Mouse (Mus musculus) lung, postnatal 25 days (tissue): Measurements from ENCODE around the gene Kdm2a.

ENCODE experiments used
- DNase-seq: peaks from one replicate; pipeline ENCODE4 v3.0.0; 2022; ENCODE audit warnings: low spot score

The Kdm2a gene

DNA sequence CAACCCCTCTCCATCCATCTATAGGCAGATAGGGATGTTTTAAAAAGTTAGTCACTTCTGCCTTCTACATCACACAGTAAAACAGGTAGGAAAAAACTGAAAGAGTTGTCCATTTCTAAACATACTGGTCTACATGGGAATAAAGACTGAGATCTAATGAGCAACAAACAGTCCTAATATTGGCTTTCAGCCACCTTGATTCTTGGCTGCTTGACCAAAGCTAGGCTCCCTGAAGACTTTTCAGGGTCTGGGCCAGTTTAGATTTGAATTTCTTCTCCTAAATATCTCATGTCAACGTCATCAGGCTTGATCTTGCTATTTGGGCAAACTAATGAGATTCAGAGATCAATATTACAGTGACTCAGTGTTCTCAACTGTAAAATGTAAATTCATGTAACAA is 71.2 kb downstream of the Kdm2a start:
- no peak for DNase-seq

DNA sequence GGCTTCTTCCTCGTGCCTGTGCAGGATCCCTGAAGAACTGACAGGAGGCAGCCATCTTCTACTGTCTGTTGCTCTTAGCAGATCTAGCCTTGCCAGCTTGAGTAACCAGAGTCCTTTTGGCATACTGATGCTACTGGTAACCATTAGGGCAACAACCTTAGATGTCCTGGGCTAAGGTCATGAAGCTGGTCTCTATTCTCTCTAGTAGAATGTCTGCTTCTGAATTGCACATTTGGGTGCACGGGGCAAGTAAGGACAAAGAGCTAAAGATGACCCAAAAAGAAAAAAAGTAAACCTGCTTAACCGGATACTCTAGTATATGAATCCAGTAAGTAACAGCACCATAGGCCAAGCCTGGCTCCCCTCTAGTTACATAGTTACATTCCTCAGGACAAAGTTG is 72.0 kb downstream of the Kdm2a start:
- no peak for DNase-seq

DNA sequence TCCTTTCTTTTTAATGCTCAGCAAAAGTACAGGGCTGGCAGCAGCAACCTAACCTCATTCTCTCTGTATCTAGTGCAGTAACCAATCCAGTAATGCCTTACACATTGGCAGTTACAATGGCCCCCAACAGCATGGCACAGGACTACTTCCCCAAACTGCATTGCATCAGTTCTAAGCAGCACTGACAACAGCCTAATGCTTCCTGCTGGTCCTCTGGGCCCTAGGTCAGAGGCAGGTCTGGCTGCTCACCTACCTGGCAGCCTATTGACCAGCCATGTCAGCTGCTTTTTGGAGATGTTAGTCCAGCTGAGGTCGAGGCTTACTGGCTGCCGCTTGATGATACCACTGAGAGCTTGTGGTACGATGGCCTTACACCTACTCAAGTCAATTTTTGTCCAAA is 76.0 kb downstream of the Kdm2a start:
- no peak for DNase-seq

DNA sequence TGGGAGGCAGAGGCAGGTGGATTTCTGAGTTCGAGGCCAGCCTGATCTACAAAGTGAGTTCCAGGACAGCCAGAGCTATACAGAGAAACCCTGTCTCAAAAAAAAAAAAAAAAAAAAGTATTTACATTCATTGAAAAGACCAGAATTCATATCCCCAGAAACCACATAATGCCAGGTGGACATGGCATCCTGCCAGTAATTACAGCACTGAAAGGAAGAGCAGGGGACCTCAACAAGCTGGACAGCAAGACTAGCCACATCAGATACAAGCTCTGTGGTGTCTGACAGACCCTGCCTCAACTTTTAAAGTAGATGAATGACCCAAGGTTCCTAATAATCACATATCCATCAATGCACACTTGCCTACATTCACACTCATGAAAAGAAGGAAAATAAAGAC is 76.5 kb downstream of the Kdm2a start:
- DNase-seq, result no peak

DNA sequence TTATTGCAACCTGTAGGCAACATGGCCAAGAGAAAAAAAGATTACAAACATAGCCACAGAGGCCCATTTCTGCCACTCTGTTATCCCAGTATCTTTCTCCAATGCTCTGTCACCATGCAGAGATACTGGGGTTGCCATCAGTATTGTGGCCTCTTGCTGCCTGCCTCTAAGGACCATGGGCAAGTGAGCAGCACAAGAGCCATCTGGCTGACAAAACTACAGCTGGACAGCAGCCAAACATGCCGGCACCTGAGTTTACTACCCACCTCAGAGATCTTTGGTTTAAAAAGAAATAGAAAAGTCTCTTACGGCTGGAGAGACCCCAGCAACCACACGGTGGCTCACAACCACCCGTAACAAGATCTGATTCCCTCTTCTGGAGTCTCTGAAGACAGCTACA is 78.8 kb downstream of the Kdm2a start:
- DNase-seq, result no peak

DNA sequence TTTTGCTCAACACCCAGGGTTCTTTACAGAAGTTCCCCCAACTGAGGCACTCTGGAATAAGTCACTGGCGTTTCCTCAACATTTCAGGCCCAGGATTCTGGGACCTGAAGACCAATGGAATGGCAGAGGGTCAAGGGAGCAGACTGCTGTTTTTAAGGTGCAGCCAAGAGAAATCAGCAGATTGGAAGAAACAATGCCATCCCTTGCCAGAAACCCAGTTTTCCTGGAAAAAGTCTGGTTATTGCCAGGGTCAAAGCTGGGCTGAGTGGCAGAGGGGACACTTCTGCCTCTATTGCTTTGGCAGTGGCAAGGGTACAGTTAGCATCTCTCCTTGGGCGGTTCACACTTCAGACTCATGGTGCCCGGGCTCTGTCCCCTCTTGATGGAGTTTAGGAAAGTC is 80.9 kb downstream of the Kdm2a start:
- DNase-seq, result no peak

DNA sequence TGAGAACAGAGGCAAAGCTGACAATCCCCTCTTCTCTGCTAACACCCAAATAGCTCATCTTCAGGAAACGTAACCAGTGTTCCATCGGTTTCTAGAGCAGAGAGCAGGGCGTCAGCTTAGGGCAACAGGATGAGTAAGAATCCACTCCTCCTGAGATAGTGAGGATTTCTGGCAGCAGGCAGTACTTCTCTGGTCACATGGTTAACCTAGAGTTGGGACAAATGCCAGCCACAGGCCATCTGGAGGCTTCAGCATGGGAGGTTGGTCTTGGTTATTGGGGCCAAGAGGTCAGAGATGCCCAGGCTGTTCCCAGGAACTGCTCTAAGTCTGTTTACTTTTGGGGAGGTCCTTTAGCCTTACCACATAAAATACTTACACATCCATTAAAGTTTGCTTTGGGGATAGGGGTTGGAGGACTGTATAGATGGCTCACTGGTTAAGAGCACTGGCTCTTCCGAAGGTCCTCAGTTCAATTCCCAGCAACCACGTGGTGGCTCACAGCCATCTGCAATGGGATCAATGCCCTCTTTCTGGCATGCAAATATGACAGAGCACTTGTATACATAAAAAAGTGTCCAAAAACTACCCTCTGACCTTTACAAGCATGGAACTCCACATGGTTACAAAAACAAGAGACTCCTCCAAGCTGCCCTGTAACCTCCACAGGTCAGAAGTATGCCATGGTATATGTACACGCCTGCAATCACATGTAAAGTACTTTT is 82.7 kb downstream of the Kdm2a start:
- peak; percentile 21 for DNase-seq

DNA sequence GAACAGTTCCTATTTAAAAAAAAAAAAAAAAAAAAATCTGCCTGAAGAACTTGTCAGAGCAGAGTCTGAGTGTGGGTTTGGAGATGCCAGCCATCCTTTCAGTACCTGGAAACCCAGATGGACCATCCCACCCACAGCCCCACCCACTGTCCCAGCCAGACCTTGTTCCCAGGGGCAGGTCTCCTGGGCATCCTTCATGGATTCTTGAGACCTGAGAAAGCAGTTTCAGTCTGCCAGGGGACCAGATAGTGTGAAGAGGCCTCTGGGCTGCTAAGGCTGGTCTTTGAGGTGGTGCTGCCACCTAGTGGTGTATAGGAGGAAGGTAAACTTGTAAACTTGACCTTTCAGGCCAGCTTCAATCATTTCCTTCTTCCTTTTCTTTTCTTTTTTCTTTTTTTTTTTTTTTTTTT is 88.3 kb downstream of the Kdm2a start:
- peak; percentile 74 for DNase-seq

DNA sequence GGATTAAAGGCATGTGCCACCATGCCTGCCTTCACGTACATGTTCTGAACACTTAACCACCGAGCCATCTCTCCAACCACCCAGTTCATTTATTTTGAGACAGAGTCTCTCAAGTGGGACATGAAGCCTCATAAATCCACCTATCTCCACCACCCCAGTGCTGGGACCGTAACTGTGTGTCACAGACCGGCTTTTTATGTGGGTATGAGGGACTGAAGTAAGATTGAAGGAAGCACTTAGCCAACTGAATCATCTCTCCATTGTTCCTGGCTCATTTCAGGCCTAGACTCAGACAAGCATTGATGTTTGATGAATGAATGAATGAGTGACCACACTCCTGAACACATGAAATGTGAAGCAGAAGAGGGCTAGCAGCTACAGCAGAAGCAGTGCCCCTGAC is 88.8 kb downstream of the Kdm2a start:
- no peak for DNase-seq

DNA sequence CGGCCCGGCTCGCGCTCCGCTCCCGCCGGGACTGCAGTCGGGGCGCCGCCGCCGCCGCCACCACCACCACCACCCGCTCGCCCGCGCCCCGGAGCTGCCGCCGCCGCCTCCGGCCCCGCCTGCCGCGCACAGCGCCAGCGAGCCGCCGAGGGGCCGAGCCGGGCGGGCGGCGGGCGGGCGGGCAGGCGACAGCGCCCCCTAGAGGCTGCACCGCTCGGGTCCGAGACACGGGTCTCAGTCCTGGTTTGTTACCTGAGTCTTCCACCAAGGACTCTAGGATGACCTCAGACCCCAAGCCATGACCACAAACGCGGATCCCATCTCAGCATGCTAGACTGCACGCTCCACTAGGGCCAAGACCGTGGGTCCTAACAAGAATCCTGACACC is 91.9 kb downstream of the Kdm2a start, which contains the start of gene Grk2:
Grk2 (minus strand) TSS at position 33 of the 388 bp plus-strand sequence.
- peak; percentile 81 for DNase-seq

DNA sequence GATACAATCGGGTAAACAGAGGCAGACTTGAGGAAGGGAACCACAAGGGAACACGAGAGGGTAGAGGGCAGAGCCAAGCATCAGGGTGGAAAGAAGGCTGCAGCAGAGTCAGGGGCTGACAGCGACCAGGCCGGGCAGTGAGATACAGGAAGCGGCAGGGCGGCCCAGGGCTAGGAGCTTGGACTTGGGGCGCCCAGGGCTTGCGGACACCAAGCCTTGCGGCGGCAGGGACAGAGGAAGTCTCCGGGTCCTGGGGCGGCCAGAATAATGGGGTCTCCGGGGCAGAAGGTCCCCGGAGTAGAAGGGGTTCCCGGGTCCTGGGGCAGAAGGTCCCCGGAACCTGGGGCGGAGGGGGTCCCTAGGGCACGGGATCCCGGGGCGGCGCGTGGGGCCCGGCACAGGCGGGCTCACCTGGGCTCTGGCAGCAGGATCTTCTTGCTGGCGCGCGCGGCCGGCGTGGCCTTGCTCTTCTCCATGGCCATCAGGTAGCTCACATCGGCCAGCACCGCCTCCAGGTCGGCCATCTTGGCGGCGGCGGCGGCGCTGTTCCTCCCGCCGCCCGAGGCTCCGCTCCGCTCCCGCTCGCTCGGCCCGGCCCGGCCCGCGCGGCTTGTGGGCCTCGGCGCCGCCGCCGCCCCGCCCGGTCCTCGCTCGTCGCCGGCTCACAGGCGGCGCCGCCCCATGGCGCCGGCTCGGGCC is 92.4 kb downstream of the Kdm2a start:
- DNase-seq, result no peak

DNA sequence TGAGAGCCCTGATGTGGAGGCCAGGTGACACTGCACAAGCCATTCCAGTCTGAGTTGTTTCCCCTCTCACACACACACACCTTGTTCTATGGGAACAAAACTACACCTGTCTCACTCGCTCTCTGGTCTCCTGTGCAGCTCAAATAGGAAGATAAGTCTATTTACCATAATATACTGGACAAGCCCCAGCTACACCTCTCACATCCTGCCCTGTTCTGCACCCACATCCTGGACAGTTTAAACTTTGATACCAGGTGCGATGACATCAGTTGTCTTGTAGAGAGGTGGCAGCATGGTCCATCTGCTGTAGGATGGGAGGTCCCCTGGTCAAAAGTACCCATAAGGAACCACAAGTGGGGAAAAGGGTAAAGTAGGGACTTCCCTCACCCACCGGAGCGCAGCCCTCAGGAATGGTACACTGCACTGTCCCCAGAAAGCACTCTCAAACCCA is 93.2 kb downstream of the Kdm2a start:
- peak; percentile 54 for DNase-seq

DNA sequence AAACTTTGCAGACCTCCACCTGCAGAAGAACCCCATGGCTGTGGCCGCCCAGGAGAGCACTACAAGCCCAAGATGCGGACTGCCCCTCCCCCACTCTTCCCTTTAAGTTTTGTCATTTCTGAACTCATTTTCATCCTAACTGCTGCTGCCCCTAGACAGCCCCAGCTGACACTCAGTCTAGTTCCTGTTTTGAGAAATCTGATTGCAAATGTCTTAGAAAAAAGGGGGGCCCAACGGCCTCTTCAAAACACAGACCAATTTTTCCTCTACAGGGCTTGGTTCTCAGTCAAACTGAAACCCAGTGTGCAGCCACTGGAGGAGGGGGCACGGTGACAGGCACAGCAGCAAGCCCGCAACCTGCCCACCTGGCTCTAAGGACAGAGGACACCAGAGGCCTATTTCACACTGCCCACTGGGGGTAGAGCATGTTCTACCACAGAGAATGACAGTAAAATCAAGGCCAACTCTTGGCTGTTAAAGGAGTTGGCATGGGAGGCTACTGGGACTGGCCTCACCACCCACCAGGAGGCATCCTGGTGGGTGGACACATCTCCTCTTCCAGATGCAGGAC is 93.7 kb downstream of the Kdm2a start:
- peak; percentile 62 for DNase-seq

DNA sequence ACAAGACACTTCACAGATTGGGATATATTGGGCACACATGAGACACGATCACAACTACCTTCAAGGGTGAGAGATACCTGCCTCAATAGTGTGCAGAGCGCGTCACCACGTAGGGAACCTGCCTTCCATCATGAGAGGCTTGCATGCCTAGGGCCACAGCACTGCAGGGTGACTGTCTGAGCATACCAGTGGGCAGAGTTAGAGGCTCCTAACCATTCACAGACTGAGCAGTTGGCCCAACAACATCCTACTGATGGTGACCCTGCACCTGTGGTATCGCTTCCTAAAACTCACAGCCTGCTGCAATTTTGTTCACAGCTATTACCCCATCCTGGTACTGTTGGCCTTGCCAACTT is 94.5 kb downstream of the Kdm2a start:
- no peak for DNase-seq

DNA sequence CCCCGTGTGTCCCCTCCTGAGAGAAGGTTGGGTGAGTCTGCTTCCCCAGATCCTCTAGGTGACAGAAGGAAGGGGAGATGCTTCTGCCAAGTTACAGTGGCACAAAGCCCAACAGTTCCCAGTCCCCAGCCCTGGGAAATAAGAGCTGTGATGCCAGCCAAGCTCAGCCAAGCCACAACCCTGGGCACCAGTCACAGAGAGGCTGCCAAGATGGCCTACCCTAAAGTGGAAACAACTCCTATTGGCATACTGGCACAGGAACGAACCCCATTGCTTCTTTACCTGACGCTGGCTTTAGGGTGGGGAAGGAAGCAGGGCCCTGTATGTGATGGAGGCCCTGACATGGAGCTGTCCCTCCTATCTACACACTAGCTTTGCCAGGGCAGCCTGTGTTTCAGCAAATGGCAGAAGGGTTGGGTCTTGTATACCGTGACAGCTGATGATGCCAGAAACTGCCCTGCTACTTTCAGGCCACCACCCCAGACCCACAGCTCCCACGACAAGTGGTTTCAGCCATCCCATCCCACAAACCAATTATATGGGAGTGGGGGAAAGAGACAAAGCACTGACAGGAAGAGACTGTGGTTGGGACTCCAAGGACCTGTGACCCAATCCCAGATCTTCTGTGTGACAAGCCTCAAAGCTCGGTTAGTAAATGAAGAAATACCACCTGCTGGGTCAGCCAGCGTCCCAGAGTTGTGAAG is 95.0 kb downstream of the Kdm2a start:
- no peak for DNase-seq

DNA sequence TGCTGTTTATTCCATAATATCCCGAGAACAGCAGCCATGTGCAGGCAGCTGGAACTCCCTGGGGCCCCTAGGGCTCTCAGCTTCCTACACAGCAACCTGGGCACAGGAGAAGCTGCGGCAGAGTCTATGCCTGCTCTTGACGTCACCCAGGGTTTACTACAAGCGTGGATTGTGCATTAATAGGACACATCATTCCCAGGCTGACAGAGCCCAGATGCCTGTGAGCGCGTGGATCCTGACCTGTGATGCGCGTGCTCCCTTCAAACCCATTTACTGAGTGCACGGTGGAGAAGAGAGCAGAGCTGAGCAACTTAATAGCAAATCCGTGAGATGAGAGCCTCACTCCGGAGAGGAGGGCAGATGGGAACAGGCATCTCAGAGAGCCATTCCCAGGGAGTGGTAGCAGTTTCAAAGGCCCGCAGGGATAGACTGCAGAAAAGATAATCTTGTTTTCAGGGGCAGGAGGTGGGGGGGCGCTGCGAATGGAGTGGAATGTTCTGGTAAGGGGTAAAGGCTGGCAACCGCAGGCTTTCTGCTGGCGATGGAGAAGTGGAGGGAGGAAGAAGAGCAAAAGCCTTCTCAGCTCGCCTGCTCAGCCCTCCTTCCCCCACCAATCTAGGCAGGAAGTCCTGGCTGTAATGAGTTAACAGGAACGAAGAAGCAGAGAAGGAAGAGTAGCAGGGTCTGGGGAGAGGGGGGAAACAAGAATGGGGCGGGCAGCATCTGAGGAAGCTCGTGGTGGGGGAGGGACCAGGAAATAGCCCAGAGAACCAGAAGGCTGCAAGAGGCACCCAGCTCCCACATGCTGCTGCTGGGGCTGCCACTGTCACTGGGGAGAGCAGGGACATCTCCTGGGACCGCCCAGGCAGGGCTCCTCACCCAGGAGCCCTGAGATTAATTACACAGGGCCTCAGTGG is 96.1 kb downstream of the Kdm2a start:
- peak; percentile 77 for DNase-seq

DNA sequence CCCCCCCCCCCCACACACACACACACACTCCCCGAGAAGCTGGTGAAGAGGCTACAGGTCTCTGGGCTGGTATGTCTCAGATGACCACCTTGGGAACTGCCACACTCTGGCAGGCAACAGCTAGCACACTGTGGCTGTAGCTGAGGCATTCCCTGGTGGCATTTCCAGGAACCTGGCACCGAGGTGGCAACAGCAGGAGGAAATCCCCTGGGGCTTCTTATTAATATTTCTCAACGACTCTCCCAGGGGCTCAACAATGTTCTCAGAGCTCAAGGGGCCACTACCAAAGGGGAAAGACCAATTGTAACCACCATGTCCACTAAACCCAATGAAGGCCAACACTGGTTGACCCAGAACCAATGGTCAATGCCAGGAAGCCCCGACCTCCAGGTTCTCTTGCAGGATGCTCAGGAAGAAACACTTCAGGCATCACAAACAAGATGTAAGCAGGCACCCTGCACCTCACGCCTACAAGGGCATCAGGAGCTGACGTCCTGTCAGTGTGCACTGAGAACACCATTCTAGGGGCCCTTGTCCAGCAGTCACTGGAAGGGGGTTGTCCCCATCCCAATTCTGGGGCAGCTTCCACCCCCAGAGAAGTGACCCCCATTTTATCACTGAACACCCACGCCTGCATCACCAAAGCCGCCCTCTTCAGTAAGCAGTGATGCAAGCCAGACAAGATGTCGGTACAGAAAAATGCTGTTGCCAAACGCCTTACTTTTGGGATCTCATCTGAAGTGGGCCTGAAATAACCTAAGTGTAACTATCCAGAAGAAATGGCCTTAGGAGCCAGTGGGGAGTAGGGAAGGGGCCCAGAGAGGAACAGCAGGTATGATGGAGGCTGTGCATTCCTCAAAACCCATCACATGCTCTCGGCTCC is 97.0 kb downstream of the Kdm2a start:
- DNase-seq, result no peak

DNA sequence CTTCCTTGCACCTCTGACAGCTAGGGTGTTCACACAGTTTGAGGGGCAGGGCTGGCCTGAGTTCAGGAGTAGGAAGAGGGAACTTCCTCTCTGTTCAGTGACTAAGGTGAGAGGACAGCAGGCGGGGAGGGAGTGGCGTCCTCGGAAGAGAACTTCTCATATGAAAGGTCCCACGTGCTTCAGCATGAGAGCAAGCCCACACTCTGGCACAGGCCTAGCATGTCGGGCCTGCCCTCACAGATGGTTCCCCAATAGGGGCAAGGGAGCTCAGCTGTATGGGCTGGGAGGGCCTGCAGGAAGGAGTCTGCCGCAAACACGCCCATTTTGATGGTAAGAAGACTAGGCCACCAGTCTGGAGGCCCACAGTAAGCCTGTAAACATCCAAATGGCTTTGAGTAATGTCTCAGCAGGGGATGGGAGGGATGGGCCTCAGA is 97.8 kb downstream of the Kdm2a start:
- DNase-seq, result peak; percentile 80

DNA sequence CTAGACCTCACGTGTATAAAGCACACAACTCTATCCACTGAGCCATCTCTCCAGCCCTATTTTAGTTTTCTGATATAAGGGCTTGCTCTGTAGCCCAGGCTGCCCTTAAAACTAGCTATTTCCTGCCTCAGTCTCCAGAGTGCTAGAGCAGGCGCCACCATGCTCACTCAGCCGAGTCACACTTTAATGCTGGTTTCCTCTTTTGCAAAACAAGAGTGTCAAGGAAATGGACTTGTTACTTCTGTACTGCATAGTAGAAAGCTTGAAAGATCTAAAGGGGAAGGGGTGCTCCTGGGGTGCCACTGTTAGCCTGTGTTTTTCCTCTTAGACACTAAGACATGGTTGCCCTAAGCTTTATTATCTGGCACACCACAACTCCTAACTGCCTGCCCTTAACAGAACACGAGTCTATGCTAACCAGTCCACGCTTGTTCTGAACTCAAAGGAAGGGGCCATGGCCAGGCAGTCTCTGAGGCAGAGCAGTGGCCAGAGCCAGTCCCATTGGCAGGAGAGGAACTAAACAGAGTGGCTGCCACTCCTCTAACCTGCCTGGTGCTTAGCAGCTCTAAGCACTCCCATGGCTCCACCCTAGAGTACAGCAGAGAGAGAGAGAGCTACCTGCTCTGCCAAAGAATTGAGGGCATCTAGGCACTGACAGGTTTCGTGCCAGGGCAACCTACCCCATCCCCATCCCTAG is 98.4 kb downstream of the Kdm2a start:
- peak; percentile 45 for DNase-seq

DNA sequence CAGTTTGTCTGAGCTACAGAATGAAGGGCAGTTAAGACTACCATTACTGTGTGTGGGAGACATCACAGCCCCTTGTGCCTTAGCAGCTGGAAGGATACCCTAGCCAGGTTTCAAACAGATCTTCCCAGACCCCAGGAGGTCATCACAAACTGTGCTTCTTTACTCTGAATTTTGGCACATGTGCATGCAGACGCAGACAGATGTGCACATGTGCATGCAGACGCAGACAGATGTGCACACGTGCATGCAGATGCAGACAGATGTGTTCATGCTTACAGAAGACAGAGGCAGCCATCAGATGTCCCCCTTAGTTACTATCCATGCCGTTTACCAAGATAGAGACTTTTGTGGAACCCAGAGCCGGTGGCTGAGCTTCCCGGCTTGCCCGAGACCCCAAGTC is 99.0 kb downstream of the Kdm2a start:
- DNase-seq, result no peak
